Mouse (Mus musculus): ENCODE data around the gene Elp5. TPM values are rescaled to one million over a fixed set of nuclear protein-coding genes. Genes with fewer than 3 reads are reported as not detected.

Elp5 gene
- polyA plus RNA-seq, 1 experiment from 2014 or later, result 98.4 TPM

MicroRNA genes within 50 kb of the gene (microRNA counts, 519-probe panel; counts per million panel counts)
- microRNA mmu-miR-324-3p (not detected), microRNA mmu-miR-324-5p (3,314 counts per million, percentile 65 among the panel's probes with 10 or more counts)

Small RNA genes lying within 50 kb of the gene (microRNA-seq; reads per million reads assigned to microRNA genes)
- gene Gm44349 (not detected), gene Mir324 (2,234 reads per million, percentile 83 among the genes with 10 or more reads in this experiment)

Other genes starting within 250 kb of the Elp5 start
- gene Polr2a, start 223.9 kb downstream of the Elp5 start, polyA plus RNA-seq (2015; fragmentation: Nextera tagmentation; extraction: Ambion mirVana), result 24.1 and 25.3 TPM in 2 replicates
- gene Slc35g3, start 220.5 kb downstream of the Elp5 start, polyA plus RNA-seq (2015; fragmentation: Nextera tagmentation; extraction: Ambion mirVana), result 0.36 and 0.64 TPM in 2 replicates
- gene Zbtb4, start 216.6 kb downstream of the Elp5 start, polyA plus RNA-seq (2015; fragmentation: Nextera tagmentation; extraction: Ambion mirVana), result 3.5 and 4.9 TPM in 2 replicates
- 18.6 and 20.7 TPM in 2 replicates for gene Chrnb1, start 186.6 kb downstream of the Elp5 start, polyA plus RNA-seq (2015; fragmentation: Nextera tagmentation; extraction: Ambion mirVana)
- 1.0 and 1.7 TPM in 2 replicates for gene Fgf11, start 180.7 kb downstream of the Elp5 start, polyA plus RNA-seq (2015; fragmentation: Nextera tagmentation; extraction: Ambion mirVana)
- gene Tmem102, start 176.9 kb downstream of the Elp5 start, polyA plus RNA-seq (2015; fragmentation: Nextera tagmentation; extraction: Ambion mirVana), result 6.5 and 8.6 TPM in 2 replicates
- not detected in 2 replicates for gene Gm39566, start 167.2 kb downstream of the Elp5 start, polyA plus RNA-seq (2015; fragmentation: Nextera tagmentation; extraction: Ambion mirVana)
- not detected in 2 replicates for gene Spem2, start 164.1 kb downstream of the Elp5 start, polyA plus RNA-seq (2015; fragmentation: Nextera tagmentation; extraction: Ambion mirVana)
- not detected in 2 replicates for gene Spem1, start 160.3 kb downstream of the Elp5 start, polyA plus RNA-seq (2015; fragmentation: Nextera tagmentation; extraction: Ambion mirVana)
- gene Nlgn2, start 144.7 kb downstream of the Elp5 start, polyA plus RNA-seq (2015; fragmentation: Nextera tagmentation; extraction: Ambion mirVana), result 4.4 and 5.0 TPM in 2 replicates
- gene Tmem256, start 144.0 kb downstream of the Elp5 start, polyA plus RNA-seq (2015; fragmentation: Nextera tagmentation; extraction: Ambion mirVana), result 443 and 452 TPM in 2 replicates
- 115 and 137 TPM in 2 replicates for gene Plscr3, start 136.1 kb downstream of the Elp5 start, polyA plus RNA-seq (2015; fragmentation: Nextera tagmentation; extraction: Ambion mirVana)
- gene Tnk1, start 123.8 kb downstream of the Elp5 start, polyA plus RNA-seq (2015; fragmentation: Nextera tagmentation; extraction: Ambion mirVana), result 10.8 and 11.8 TPM in 2 replicates
- not detected in 2 replicates for gene Tmem95, start 104.5 kb downstream of the Elp5 start, polyA plus RNA-seq (2015; fragmentation: Nextera tagmentation; extraction: Ambion mirVana)
- gene Kctd11, start 101.1 kb downstream of the Elp5 start, polyA plus RNA-seq (2015; fragmentation: Nextera tagmentation; extraction: Ambion mirVana), result 10.9 and 11.4 TPM in 2 replicates
- 2.1 and 3.8 TPM in 2 replicates for gene Acap1, start 87.0 kb downstream of the Elp5 start, polyA plus RNA-seq (2015; fragmentation: Nextera tagmentation; extraction: Ambion mirVana)
- gene 2810408A11Rik, start 81.5 kb downstream of the Elp5 start, polyA plus RNA-seq (2015; fragmentation: Nextera tagmentation; extraction: Ambion mirVana), result 7.9 and 8.6 TPM in 2 replicates
- gene Neurl4, start 81.4 kb downstream of the Elp5 start, polyA plus RNA-seq (2015; fragmentation: Nextera tagmentation; extraction: Ambion mirVana), result 5.7 and 6.4 TPM in 2 replicates
- 85.1 and 87.8 TPM in 2 replicates for gene Gps2, start 68.6 kb downstream of the Elp5 start, polyA plus RNA-seq (2015; fragmentation: Nextera tagmentation; extraction: Ambion mirVana)
- 1,390 and 1,410 TPM in 2 replicates for gene Eif5a, start 60.6 kb downstream of the Elp5 start, polyA plus RNA-seq (2015; fragmentation: Nextera tagmentation; extraction: Ambion mirVana)
- 2.7 and 4.9 TPM in 2 replicates for gene Ybx2, start 46.7 kb downstream of the Elp5 start, polyA plus RNA-seq (2015; fragmentation: Nextera tagmentation; extraction: Ambion mirVana)
- gene Slc2a4, start 34.3 kb downstream of the Elp5 start, polyA plus RNA-seq (2015; fragmentation: Nextera tagmentation; extraction: Ambion mirVana), result 17.1 and 17.2 TPM in 2 replicates
- 172 and 202 TPM in 2 replicates for gene Cldn7, start 17.7 kb downstream of the Elp5 start, polyA plus RNA-seq (2015; fragmentation: Nextera tagmentation; extraction: Ambion mirVana)
- 20.6 and 23.0 TPM in 2 replicates for gene Ctdnep1, start 1.4 kb downstream of the Elp5 start, polyA plus RNA-seq (2015; fragmentation: Nextera tagmentation; extraction: Ambion mirVana)
- 515 and 536 TPM in 2 replicates for gene Gabarap, start 8.6 kb upstream of the Elp5 start, polyA plus RNA-seq (2015; fragmentation: Nextera tagmentation; extraction: Ambion mirVana)
- 58.1 and 59.5 TPM in 2 replicates for gene Phf23, start 13.3 kb upstream of the Elp5 start, polyA plus RNA-seq (2015; fragmentation: Nextera tagmentation; extraction: Ambion mirVana)
- 30.1 and 30.7 TPM in 2 replicates for gene Dvl2, start 18.1 kb upstream of the Elp5 start, polyA plus RNA-seq (2015; fragmentation: Nextera tagmentation; extraction: Ambion mirVana)
- 90.0 and 92.0 TPM in 2 replicates for gene Acadvl, start 32.9 kb upstream of the Elp5 start, polyA plus RNA-seq (2015; fragmentation: Nextera tagmentation; extraction: Ambion mirVana)
- 5.5 and 7.9 TPM in 2 replicates for gene Dlg4, start 34.4 kb upstream of the Elp5 start, polyA plus RNA-seq (2015; fragmentation: Nextera tagmentation; extraction: Ambion mirVana)
- gene Asgr1, start 71.6 kb upstream of the Elp5 start, polyA plus RNA-seq (2015; fragmentation: Nextera tagmentation; extraction: Ambion mirVana), result 0.18 TPM in 1 of 2 replicates, not detected in the other
- 0.30 TPM in 1 of 2 replicates, not detected in the other for gene Asgr2, start 110.1 kb upstream of the Elp5 start, polyA plus RNA-seq (2015; fragmentation: Nextera tagmentation; extraction: Ambion mirVana)
- gene Mgl2, start 147.8 kb upstream of the Elp5 start, polyA plus RNA-seq (2015; fragmentation: Nextera tagmentation; extraction: Ambion mirVana), result 2.1 and 2.4 TPM in 2 replicates
- gene Clec10a, start 173.7 kb upstream of the Elp5 start, polyA plus RNA-seq (2015; fragmentation: Nextera tagmentation; extraction: Ambion mirVana), result 0.79 and 1.6 TPM in 2 replicates
- 0.48 and 1.1 TPM in 2 replicates for gene Slc16a11, start 230.2 kb upstream of the Elp5 start, polyA plus RNA-seq (2015; fragmentation: Nextera tagmentation; extraction: Ambion mirVana)
- 6.0 and 6.9 TPM in 2 replicates for gene Slc16a13, start 238.5 kb upstream of the Elp5 start, polyA plus RNA-seq (2015; fragmentation: Nextera tagmentation; extraction: Ambion mirVana)
- gene Bcl6b, start 247.3 kb upstream of the Elp5 start, polyA plus RNA-seq (2015; fragmentation: Nextera tagmentation; extraction: Ambion mirVana), result 36.2 and 37.1 TPM in 2 replicates